Mouse (Mus musculus): ENCODE results near the gene Mpg. TPM values are rescaled to one million over a fixed set of nuclear protein-coding genes. Genes with fewer than 3 reads are reported as not detected.

Mpg gene
- polyA plus RNA-seq, 1 experiment from 2014 or later = 30.3 TPM

- Histone ChIP-seq H3K4me3 (no peak overlapping the region), H3K4me1 (peaks cover 5% of the 10 kb centered on the region), H3K4me2 (replicated peaks) (no peak overlapping the region), H3K9me3 (no peaks in the 10 kb centered on the region), H3K9ac (no peak overlapping the region), H3K36me3 (no peaks in the 10 kb centered on the region), H3K27ac (no peak overlapping the region), H3K27me3 (replicated peaks) (no peaks in the 10 kb centered on the region)
- no peak for ATAC-seq (ENCODE audit: low FRiP score, low read depth)
- WGBS = 49% methylated on average over 4 of the region's 4 CpGs
Observed at GRCm38 (mm10) chr11:32271178-32271577, 44.9 kb downstream of the Mpg start.

GRCm38 (mm10) chr11:32276347-32276746, 50.0 kb downstream of the Mpg start, which contains the start of gene Hba-x:
Hba-x (plus strand) TSS chr11:32276400.
- Histone ChIP-seq H3K27ac (no peak within 1 kb of the TSS), H3K9me3 (no peaks in the 10 kb centered on the region), H3K4me1 (no peaks in the 10 kb centered on the region), H3K27me3 (replicated peaks) (peaks cover 7% of the 10 kb centered on the region; the same call in 1 of the 2 replicates), H3K36me3 (no peaks in the 10 kb centered on the region), H3K4me3 (no peak within 1 kb of the TSS), H3K9ac (no peak within 1 kb of the TSS), H3K4me2 (replicated peaks) (no peak within 1 kb of the TSS)
- no peak for ATAC-seq (ENCODE audit: low FRiP score, low read depth)
- 80% methylated on average over 3 of the region's 3 CpGs for WGBS

GRCm38 (mm10) chr11:32277736-32278457, 51.6 kb downstream of the Mpg start:
- H3K9ac ChIP-seq = no peak overlapping the region
- 75% methylated on average over 21 of the region's 21 CpGs for WGBS

DNA sequence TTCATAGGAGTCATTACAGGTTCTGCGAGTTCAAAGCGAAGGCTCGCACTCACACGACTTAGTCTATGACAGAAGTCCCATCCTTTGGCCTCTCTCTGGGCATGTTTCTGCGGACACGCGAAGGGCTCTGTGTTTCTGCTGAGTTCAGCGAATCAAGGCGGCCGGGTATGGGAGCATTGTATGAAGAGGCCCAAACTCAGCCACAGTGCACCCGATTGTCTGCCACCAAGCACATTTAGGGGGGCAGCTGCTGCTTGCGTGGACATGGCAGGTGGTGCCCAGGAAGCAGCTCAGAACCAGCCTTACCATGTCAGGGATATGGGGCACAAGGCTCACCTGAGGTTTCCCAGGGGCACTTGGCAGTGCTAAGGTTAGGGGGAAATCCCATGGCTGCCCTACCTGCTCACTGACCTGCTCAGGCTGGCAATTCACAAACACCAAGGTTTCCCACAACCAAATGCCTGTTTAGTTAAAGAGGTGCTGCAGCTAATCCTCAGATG, 52.2 kb downstream of the Mpg start:
- ATAC-seq (ENCODE audit: low FRiP score, low read depth) = no peak
- 82% methylated on average over 12 of the region's 12 CpGs for WGBS
- no peak overlapping the region for H3K4me2 ChIP-seq (replicated peaks)
- H3K27me3 ChIP-seq (replicated peaks) = peaks cover 7% of the 10 kb centered on the region; the same call in 1 of the 2 replicates
- H3K27ac ChIP-seq = no peak overlapping the region
- no peak overlapping the region for H3K9ac ChIP-seq
- no peaks in the 10 kb centered on the region for H3K4me1 ChIP-seq
- H3K36me3 ChIP-seq = no peaks in the 10 kb centered on the region
- no peaks in the 10 kb centered on the region for H3K9me3 ChIP-seq
- no peak overlapping the region for H3K4me3 ChIP-seq

More at GRCm38 (mm10) chr11:32277736-32278457, 51.6 kb downstream of the Mpg start:
- Histone ChIP-seq H3K27me3 (replicated peaks) (peaks cover 7% of the 10 kb centered on the region; the same call in 1 of the 2 replicates), H3K4me1 (no peaks in the 10 kb centered on the region), H3K9me3 (no peaks in the 10 kb centered on the region), H3K4me3 (no peak overlapping the region), H3K36me3 (no peaks in the 10 kb centered on the region), H3K4me2 (replicated peaks) (no peak overlapping the region), H3K27ac (no peak overlapping the region)
- 0 out of 2 replicates have a peak, but pooled peaks have one; percentile 53 for ATAC-seq (ENCODE audit: low FRiP score, low read depth)

DNA sequence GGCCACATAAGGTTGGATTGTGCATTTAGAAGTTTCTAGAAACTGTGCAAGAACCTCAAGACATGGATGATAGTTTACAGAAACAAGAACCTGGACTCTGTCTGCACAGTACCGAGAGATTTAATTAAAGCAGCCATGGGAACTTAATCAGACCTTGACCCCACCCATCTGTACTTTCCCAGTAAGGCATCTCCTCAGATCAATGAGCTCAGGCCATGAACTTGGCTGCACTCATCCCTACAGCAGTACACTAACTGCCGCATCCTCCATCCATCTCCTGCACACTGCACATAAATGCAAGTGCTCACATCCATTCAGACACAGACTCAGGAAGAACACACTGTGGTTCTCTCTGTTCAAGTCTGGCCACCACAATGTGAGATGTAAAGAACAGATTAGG, 54.3 kb downstream of the Mpg start:
- Histone ChIP-seq H3K4me2 (replicated peaks) (no peak overlapping the region), H3K4me1 (no peaks in the 10 kb centered on the region), H3K27me3 (replicated peaks) (peaks cover 7% of the 10 kb centered on the region; the same call in 1 of the 2 replicates), H3K36me3 (no peaks in the 10 kb centered on the region), H3K9me3 (no peaks in the 10 kb centered on the region), H3K4me3 (no peak overlapping the region), H3K27ac (no peak overlapping the region), H3K9ac (no peak overlapping the region)
- WGBS = 88% methylated on average over 2 of the region's 2 CpGs
- no peak for ATAC-seq (ENCODE audit: low FRiP score, low read depth)

GRCm38 (mm10) chr11:32281416-32282144, 55.3 kb downstream of the Mpg start:
- no peak overlapping the region for H3K9ac ChIP-seq
- H3K4me3 ChIP-seq = no peak overlapping the region
- no peaks in the 10 kb centered on the region for H3K36me3 ChIP-seq
- ATAC-seq (ENCODE audit: low FRiP score, low read depth) = no peak
- no peaks in the 10 kb centered on the region for H3K9me3 ChIP-seq
- H3K4me2 ChIP-seq (replicated peaks) = no peak overlapping the region
- 44% methylated on average over 1 of the region's 1 CpGs for WGBS
- no peak overlapping the region for H3K27ac ChIP-seq
- no peaks in the 10 kb centered on the region for H3K4me1 ChIP-seq
- peaks cover 7% of the 10 kb centered on the region; the same call in 1 of the 2 replicates for H3K27me3 ChIP-seq (replicated peaks)

Other genes with a start within 250 kb of the Mpg start
- gene Nsg2, start 226.0 kb upstream of the Mpg start, polyA plus RNA-seq (2016; fragmentation: Nextera tagmentation; extraction: Ambion mirVana) = 212 and 216 TPM in 2 replicates
- 0.08 TPM in 1 of 2 replicates, not detected in the other for gene Il9r, start 26.2 kb upstream of the Mpg start, polyA plus RNA-seq (2016; fragmentation: Nextera tagmentation; extraction: Ambion mirVana)
- 52.8 and 59.3 TPM in 2 replicates for gene Snrnp25, start 21.1 kb upstream of the Mpg start, polyA plus RNA-seq (2016; fragmentation: Nextera tagmentation; extraction: Ambion mirVana)
- 26.4 and 32.9 TPM in 2 replicates for gene Rhbdf1, start 4.2 kb upstream of the Mpg start, polyA plus RNA-seq (2016; fragmentation: Nextera tagmentation; extraction: Ambion mirVana)
- 41.9 and 46.9 TPM in 2 replicates for gene Nprl3, start 41.2 kb downstream of the Mpg start, polyA plus RNA-seq (2016; fragmentation: Nextera tagmentation; extraction: Ambion mirVana)
- 1,310 and 1,360 TPM in 2 replicates for gene Hba-x, start 49.9 kb downstream of the Mpg start, polyA plus RNA-seq (2016; fragmentation: Nextera tagmentation; extraction: Ambion mirVana)
- 2,385 and 2,610 TPM in 2 replicates for gene Hba-a1, start 57.0 kb downstream of the Mpg start, polyA plus RNA-seq (2016; fragmentation: Nextera tagmentation; extraction: Ambion mirVana)
- gene Hbq1b, start 60.5 kb downstream of the Mpg start, polyA plus RNA-seq (2016; fragmentation: Nextera tagmentation; extraction: Ambion mirVana) = 3.2 and 3.3 TPM in 2 replicates
- 5,164 and 5,594 TPM in 2 replicates for gene Hba-a2, start 70.0 kb downstream of the Mpg start, polyA plus RNA-seq (2016; fragmentation: Nextera tagmentation; extraction: Ambion mirVana)
- 0.41 and 0.65 TPM in 2 replicates for gene Hbq1a, start 73.6 kb downstream of the Mpg start, polyA plus RNA-seq (2016; fragmentation: Nextera tagmentation; extraction: Ambion mirVana)
- gene Sh3pxd2b, start 121.3 kb downstream of the Mpg start, polyA plus RNA-seq (2016; fragmentation: Nextera tagmentation; extraction: Ambion mirVana) = 24.6 and 25.0 TPM in 2 replicates
- gene Ubtd2, start 228.9 kb downstream of the Mpg start, polyA plus RNA-seq (2016; fragmentation: Nextera tagmentation; extraction: Ambion mirVana) = 57.4 and 60.6 TPM in 2 replicates